Mouse (Mus musculus) yolk sac, embryonic 10.5 days (tissue): ENCODE data around the gene Cd34.
A peak's percentile ranks its signal among the peaks of the same experiment; 100 is the strongest.

Experiments
- DNase-seq: peaks from one replicate; pipeline ENCODE4 v3.0.0-alpha.2; 2017; ENCODE audit warnings: low spot score

Gene Cd34

GRCm38 (mm10) chr1:194938715-194939114 lies at the start of gene Cd34:
Gene Cd34, plus strand, starts transcription at chr1:194938819.
- DNase-seq, result peak; percentile 27

DNA sequence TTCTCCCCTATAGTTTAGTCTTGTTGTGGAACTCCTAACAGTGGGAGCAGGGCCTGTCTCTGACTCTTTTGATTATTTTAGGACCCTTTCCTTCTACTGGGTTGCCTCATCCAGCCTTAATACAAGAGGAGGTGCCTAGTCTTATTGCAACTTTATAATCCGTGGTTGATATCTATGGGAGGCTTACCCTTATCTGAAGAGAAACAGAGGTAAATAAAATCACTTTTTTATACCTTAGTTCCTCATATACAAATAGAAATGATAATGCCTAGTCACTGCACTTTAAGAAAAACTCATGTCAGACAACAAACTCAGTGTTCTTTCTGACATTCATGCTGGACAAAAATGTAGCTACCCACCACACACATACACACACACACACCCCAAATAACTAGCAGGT lies 44.1 kb upstream of the Cd34 start:
- no peak for DNase-seq

- DNase-seq, result no peak
These were observed 43.3 kb upstream of the Cd34 start for GRCm38 (mm10) chr1:194895287-194895686.

- DNase-seq, result no peak
These were observed 37.5 kb upstream of the Cd34 start for GRCm38 (mm10) chr1:194901075-194901474.

- no peak for DNase-seq
These were observed 36.8 kb upstream of the Cd34 start for GRCm38 (mm10) chr1:194901826-194902225.

DNA sequence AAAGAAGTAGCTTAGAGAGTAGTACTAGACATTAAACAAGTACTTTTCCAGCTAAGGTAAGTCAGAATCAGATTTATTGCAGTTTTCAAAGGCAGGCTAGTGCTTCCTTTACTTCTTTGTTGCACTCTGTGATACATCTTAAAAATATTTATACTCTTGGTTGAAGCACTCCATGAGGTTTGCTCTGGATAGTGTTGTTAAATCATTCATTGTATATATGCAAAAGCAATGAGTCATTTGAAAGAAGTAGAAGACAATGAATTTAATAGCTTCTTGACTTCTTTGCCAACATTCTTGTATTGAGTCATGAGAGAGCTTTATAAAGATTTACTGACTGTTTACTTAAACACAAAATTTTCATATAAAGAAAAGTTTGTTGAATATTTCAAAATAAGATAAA lies 29.7 kb upstream of the Cd34 start:
- no peak for DNase-seq

DNA sequence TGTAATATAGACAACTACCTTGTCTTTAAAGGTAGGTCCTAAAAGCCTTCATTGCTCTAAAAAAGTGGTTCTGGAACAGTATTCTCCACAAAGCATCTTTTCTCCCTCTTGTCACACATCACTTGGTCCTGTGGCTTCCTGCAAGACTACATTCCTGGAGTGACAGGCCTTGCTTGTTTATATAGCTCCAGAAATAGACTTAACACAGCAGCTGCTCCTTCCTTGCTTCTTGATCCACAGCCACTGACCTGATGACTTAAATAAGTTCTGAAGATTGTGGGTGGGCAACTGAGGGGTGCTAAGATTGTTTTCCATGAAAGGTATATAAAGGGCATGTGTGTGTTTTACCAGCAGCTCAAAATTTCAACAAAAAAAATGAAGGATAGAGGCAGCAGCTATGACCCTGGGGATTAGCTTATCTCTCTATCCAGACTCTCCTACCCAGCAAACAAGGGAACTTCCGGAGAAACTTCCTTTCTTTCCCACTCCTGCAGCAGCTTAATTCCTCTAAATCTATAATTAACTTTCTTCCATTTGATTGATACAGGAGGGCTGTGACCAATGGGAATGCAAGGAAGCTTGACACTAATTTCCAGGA lies 12.8 kb upstream of the Cd34 start:
- DNase-seq, result no peak

- peak; percentile 34 for DNase-seq
These were observed 10.7 kb upstream of the Cd34 start for GRCm38 (mm10) chr1:194927887-194928286.

DNA sequence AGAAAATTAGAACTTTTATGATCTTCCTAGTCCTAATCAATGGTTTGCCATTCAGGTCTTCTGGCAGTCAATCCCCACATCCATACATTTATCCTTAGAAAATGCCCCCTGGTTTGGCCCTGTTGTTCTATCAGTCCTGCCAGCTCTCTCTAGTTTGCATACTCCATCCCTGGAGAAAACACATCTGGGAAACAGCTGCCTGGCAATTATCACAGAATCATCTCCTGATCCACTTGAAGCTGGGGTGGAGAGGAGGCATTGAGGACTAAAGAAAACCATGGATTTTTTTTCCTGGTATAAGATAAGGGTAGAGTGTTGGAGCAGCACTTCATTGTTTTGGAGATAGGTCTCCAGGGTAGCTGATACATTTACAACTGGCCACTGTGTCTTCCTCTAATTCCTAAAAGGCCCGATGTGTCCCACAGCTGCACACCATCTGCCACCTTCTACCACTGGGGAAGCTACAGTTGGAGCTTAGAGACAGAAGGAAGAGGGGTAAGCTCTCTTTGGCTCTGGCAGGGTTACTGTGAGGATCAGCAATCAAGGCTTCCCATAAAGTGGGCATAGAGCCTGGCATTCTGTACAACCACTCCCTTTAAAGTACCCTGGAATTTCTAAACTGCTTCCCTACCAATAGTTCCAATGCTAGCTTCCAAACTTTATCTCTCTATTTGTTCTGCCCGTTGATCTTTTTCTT lies 9.2 kb upstream of the Cd34 start:
- no peak for DNase-seq

DNA sequence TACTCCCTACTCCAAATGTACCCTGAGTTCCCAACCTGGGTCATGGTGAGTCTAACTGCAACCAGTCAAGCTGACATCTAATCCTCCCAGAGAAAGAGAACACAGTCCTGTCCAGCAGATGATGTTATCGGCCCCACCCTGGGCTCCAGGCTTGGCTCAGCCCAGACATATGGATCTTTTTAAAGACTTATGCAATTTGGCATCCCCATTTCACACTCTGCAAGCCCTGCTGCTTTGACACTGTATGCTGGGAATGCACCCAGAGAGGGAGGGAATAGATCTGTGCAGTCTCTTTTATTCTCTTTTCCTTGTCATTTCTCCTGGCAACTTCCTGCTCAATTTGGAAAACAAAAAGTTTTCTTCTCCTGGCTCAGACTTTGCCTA lies 8.7 kb upstream of the Cd34 start:
- no peak for DNase-seq

- no peak for DNase-seq
These were observed 7.9 kb upstream of the Cd34 start for GRCm38 (mm10) chr1:194930706-194931105.

DNA sequence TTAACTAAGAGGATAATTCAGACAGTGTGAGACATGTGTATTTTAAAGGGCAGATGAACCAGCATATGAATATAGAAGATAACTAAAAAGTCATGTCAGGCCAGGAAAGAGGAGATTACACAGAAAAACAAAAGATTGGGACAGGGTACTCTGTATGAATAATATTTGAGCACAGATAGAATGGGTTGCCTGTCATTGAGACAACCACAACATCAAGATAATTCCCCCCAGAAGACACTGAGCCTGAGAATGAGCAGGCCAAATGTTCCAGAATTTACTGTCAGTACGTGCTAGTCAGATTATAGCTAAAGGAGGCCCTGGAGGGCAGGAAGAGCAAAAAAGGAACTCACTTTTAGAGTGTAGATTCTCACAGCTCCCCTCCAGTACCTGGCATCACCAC lies 3.3 kb upstream of the Cd34 start:
- no peak for DNase-seq

DNA sequence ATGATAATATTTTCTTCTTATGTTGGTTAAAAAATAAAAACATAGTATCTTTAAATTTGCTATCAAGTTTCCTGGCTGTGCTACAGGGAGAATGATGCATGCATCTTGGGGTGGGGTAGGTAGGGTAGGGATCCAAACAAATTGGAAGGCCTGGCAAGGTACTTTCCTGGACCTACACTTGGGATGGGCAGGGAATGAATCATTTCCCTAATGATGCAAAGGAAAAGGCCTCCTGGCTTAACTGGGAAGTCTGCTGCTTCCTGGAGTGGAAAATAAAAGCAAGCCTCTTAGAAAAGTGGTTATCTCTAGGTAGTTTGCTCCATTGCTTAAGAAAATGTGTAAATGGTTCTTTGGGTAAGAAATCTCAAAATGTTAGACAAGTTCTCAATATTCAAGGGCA lies 2.9 kb downstream of the Cd34 start:
- DNase-seq, result no peak

- DNase-seq, result no peak
These were observed 4.3 kb downstream of the Cd34 start for GRCm38 (mm10) chr1:194942912-194943311.

DNA sequence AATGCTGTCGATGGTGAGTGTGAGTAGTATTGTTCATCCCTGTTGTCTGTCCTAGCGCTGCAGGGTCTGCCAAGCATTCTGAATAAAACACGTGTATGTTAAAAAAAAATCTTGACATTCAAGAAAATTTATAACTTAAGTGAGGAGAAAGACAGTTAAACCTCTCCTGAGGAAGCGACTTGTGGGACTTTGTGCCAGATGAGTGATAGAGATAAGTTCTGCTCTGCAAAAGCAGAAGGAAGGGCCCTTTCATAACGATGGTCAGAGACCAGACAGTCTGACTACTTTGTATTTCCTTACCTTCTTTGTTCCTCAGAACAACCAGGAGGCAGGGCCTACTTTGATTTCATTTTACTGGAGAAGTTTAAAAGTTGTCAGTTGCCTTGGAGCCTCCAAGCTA lies 4.9 kb downstream of the Cd34 start:
- no peak for DNase-seq

DNA sequence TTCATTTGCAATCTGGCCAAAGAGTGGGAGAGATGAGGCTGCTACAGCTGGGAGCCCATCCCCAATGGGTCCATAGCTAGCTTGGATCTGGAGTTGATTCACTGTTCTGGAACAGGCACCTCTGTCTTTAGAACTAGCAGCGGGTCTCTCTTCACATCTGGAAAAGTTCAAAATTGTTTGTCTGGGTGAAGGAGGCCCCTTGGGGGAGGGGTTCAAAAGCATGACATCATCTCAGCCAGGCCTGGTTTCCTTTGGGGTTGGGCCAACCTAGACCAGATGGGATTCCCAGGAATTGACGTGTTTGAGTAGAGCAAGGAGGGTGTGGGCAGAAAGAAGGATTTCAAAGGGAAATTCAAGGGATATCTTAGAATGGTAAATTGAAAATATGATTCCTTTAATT lies 6.8 kb downstream of the Cd34 start:
- no peak for DNase-seq

DNA sequence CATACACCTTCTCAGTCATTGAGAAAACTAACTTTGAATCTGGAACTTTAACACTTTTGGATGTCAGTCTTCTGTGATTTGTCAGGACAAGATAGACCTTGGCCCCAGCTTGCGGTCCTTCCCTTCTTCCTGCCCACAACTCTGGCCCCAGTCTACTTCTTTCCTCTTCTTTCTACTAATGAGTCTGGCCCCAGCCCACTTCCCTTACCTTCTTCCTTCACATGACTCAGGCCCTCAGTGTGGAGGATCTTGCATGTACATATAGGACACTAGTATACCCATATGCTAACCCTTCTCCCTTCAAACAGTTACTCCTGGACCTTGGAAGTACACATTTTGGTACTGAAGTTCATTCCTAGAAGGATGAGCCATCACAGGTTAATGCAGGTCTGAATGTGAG lies 7.8 kb downstream of the Cd34 start:
- DNase-seq, result no peak

- DNase-seq, result no peak
These were observed 12.3 kb downstream of the Cd34 start for GRCm38 (mm10) chr1:194950913-194951312.

DNA sequence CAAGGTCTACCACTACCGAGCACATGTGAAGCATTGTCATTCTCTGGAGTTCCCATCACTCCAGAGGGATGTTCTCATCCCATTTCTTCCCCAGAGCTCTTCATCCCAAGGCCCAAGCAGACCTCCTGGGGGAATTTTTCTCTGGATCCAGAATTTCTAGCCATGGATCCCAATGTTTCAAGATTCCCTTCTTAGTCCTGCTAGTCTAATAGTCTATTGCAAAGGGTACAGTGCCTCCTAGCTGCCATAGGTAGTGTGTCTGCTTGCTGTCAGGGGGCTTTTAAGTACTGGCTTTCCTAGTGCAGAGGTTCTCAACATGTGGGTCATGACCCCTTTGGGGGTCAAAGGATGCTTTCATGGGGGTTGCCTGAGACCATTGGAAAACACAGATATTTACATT lies 14.3 kb downstream of the Cd34 start:
- no peak for DNase-seq

- DNase-seq, result no peak
These were observed 16.1 kb downstream of the Cd34 start for GRCm38 (mm10) chr1:194954694-194955093.

DNA sequence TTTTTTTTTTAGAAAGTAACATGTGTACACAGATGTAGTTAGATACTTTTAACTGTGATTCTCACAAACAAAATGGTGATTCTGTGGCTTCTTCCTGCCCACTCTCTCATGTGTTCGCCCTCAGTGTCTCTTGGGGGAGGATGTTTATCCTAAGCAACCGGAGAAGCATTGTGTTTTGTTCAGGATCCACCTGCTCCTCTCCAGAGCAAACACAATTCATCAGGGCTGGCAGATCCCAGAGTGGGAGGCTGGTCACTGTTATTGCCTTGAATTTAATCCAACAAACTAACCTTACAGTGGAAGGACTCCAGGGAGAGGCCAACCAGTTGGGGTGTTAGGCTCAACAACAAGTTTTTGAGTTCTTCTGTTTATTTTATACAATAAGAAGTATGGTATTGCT lies 17.1 kb downstream of the Cd34 start:
- no peak for DNase-seq

DNA sequence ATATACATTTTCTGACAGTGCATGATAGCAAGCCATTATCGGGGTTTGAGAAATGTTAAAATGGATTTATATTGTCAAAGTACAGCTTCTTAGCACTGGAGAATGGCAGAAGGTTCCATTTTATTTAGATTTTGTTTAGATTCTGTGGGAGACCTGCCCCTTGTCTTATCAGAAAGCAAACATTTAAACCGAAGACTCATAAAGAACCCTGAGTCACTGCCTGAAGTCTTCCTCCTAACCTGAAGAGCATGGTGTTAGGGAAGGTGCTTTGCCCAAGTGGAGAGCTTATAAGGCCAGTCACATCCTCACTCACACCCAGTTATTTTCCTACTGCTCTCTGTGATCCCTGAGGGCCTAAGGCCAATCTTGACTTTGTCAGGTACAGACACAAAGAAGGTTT lies 18.4 kb downstream of the Cd34 start:
- DNase-seq, result no peak

DNA sequence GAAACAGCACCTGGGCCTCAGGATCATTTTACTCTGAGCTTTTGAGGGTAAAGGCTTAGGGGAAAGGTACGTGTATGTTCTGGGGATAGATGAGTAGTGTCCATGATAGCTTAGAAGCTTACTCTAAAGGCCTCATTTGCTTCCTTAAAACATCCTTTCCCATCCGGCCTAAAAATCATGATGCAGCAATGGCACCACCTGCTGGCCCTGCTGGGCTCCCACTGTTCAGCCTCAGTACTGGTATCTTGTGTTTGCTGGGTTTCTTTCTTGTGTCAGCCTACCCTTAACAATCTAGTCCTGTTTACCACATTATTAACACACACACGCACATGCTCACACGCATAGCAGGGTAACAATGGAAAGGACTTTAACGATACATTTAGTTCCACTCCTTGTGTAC lies 23.6 kb downstream of the Cd34 start:
- DNase-seq, result no peak

GRCm38 (mm10) chr1:194962712-194963111 lies 24.1 kb downstream of the Cd34 start:
- DNase-seq, result no peak
